Mouse (Mus musculus): ENCODE data around the gene Rnase13.

Rnase13 gene

GRCm38 (mm10) chr14:51877517-51877916 lies 45.1 kb downstream of the Rnase13 start:
- no peak for DNase-seq (ENCODE audit: low spot score)

GRCm38 (mm10) chr14:51871741-51872140 lies 50.8 kb downstream of the Rnase13 start:
- DNase-seq (ENCODE audit: low spot score) = no peak

All from lung, postnatal 25 days (tissue).